Mouse (Mus musculus) 3T3-L1 (cell line): Measurements from ENCODE around the gene Mef2c.

Experiments
- DNase-seq: peaks from one replicate; pipeline ENCODE4 v3.0.0-alpha.2; 2015; ENCODE audit warnings: low read depth, low spot score

Gene Mef2c

GRCm38 (mm10) chr13:83524159-83524901, 20.5 kb downstream of the Mef2c start:
- DNase-seq = no peak

GRCm38 (mm10) chr13:83524902-83525715, 21.3 kb downstream of the Mef2c start:
- DNase-seq = no peak

GRCm38 (mm10) chr13:83525716-83526005, 21.8 kb downstream of the Mef2c start:
- no peak for DNase-seq

- no peak for DNase-seq
These were observed 22.2 kb downstream of the Mef2c start for GRCm38 (mm10) chr13:83526066-83526465.

GRCm38 (mm10) chr13:83527921-83528320, 24.1 kb downstream of the Mef2c start:
- DNase-seq = no peak

DNA sequence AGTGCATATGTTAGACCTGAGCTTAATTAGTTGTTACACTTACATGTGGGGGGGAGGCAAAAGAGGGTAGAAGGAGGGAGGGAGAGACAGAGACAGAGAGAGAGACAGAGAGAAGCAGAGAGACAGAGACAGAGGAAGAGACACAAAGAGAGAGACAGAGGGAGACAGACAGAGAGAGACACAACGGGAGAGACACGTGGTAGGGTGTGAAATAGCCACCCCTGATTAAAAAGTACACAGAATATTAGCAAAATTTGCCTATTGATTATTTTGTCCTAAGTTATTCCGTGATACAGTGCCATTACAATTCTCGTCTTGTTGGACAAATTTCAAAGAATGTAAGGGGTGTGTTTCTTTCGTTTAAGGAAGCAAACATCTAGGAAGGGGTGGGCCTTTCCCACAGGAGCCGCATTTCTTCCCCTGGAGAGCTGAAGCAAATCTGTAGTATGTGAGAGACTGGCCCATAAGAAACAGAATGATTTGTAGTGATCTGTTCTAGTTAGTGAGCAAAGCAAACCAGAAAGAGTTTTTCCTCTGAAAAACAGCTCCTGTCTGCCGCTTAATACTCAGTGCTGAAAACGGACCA, 26.0 kb downstream of the Mef2c start:
- no peak for DNase-seq

DNA sequence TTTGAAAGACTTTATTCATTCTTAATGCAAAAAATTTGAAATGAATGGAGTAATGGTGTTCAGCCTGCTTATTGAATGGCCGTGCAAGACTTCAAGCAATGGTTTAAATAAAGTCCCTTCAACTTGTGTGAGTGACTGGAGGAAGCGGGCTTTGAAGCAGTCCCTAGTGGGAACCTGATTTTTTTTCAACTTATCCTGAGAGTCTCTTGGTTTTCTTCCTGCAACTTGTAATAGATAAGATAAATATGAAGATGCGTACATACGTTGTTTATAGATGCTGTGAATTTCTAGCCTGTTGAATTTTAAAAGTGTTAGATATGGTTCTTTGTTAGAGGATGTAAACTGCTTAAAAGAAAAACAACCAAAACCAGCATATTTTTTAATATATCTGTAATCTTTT, 27.1 kb downstream of the Mef2c start:
- DNase-seq = no peak

- no peak for DNase-seq
These were observed 28.2 kb downstream of the Mef2c start for GRCm38 (mm10) chr13:83531968-83532591.

DNA sequence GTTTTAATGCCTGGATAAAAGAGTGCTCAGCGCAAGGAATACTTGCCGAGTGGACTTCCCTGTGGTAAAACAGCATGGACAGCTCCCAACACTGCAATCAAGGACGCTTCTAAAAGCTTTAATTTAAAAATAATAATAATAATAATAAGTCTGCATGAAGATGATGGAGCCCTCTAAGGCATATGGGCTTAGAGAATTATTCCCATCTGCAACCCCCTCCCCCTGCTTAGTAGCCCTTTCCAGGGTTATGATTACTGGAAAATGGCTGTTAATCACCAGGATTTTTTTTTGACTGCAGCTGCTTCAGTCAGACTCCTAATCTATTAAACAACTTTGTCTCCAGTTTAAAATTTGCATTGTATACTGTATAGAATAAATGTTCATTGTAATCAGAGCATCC, 32.5 kb downstream of the Mef2c start:
- DNase-seq = no peak

DNA sequence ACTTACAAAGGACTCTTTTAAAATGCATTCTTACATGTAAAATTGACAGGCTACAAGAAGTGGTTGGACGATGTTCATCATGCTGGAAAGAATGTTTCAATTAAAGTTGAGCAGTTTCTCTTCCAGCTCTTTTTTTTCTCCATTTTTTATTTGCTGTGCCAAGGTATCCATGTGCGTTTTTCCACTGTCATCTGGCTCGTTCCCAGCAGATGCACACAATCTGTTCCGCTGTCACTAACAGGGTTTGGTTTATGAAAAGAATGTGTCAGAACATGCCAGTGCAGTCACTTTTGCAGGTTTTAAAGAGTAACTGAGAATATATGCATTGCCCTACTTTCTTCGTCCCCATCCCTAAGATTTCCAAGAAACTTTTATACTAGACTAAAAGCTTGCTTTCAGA, 33.3 kb downstream of the Mef2c start:
- DNase-seq = no peak

GRCm38 (mm10) chr13:83539921-83540320, 36.1 kb downstream of the Mef2c start:
- no peak for DNase-seq

- no peak for DNase-seq
These were observed 38.8 kb downstream of the Mef2c start for GRCm38 (mm10) chr13:83542666-83543065.

DNA sequence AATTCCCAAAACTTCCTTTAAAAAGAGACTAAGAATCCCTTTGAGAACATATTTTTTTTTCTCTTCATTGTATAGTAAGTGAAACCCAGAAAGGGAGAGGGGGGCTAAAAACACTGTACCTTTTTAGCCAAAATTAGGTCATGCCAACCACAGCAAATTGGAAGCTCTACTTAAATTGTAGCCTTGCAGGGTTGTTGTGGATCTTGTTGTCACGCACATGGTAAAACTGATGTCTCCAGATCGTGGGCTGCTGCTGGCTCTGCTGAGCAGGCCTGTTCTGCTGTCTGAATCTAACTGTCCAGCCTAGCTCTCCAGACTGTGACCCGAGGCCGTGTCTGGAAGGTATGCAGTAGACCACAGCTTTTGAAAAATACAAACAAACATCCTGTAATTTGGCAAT, 40.9 kb downstream of the Mef2c start:
- DNase-seq = no peak

- no peak for DNase-seq
These were observed 43.0 kb downstream of the Mef2c start for GRCm38 (mm10) chr13:83546876-83547275.

- DNase-seq = no peak
These were observed 47.4 kb downstream of the Mef2c start for GRCm38 (mm10) chr13:83551259-83551658.

DNA sequence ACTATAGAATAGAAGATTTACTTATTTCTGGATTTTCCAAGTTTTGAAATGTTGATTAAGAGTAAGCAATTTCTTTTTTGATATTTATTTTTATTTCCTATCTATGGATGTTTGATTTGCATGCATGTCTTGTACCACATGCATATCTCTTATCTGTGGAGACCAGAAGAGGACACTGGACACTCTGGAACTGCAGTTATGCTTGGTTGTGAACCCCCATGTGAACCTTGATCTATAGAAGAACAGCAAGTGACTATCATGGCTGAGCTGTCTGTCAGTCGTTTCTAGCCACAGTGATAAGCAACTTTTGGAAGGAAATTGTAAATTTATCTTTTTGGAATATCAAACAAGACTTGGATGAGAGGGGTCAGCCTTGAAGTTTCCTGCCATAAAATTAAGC, 48.2 kb downstream of the Mef2c start:
- no peak for DNase-seq

GRCm38 (mm10) chr13:83563261-83563660, 59.4 kb downstream of the Mef2c start:
- no peak for DNase-seq

GRCm38 (mm10) chr13:83565732-83566131, 61.9 kb downstream of the Mef2c start:
- DNase-seq = no peak

GRCm38 (mm10) chr13:83566180-83566579, 62.3 kb downstream of the Mef2c start:
- DNase-seq = no peak

GRCm38 (mm10) chr13:83566834-83567534, 63.1 kb downstream of the Mef2c start:
- no peak for DNase-seq

DNA sequence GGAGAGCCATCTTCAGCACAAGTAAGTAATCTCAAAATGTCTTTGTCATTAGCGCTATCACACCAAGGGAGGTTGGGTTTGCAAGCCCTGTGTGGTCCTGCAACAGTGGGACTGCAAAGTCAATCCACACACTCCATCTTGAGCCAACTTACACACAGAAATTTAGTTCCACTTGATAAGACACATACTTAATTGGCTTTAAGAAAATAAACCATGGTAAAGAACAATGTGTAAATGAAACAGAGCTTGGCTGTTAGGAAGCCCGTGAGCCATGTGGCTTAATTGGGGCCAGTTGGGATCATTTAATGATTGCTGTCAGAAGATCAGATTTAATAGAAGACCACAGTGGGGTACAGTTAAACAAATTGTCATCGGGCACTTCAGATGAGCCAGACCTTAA, 63.8 kb downstream of the Mef2c start:
- DNase-seq = no peak

DNA sequence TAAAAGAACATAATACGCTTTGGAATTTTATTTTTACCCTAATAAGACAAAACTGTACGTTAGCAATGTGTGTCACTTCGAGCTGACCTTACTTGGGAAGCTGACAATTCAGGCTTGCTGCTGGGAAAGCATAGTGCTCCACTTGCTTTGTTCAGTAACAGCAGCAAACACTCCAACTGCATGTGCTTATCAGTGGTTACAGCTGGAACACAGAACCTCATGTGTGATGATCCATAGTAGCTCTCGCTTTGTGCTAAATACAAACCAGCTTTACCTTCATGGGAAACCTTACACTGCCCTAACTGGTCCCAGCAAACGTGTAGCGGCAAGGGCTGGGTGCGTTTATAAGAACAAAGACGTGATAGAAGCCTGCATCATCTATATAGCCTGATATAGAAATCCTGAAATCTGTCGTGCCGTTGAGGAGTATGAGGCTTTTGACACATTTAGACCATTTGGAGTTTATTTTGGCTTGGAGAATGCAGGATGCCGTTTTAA, 65.0 kb downstream of the Mef2c start:
- DNase-seq = no peak
